Mouse (Mus musculus) intestine, embryonic 14.5 days (tissue): ENCODE results near the gene Tjp1. TPM values are rescaled to one million over a fixed set of nuclear protein-coding genes. Genes with fewer than 3 reads are reported as not detected.

Source experiments
- ATAC-seq: fragments of 200-750 bp; cut with Nextera tagmentation; replicated peaks from 2 replicates; pipeline ENCODE4 v1.8.0; 2017; ENCODE audit warnings: low read depth, moderate number of reproducible peaks, moderate TSS enrichment, moderate library complexity; ENCODE audit not compliant: low FRiP score, low TSS enrichment
- DNase-seq: peaks from one replicate; pipeline ENCODE4 v3.0.0-alpha.2; 2018; ENCODE audit warnings: low spot score
- H3K27ac ChIP-seq: fragments of 300-500 bp; sonication (generic); 2 replicates; pipeline ENCODE4 v1.5.1; 2014; ENCODE audit warnings: low read depth, mild to moderate bottlenecking, control low read depth
- H3K27me3 ChIP-seq: fragments of 300-500 bp; sonication (generic); replicated peaks from 2 replicates; pipeline ENCODE4 v1.6.1; 2014; ENCODE audit warnings: low read length, control low read depth; ENCODE audit not compliant: control insufficient read depth, insufficient read depth
- H3K36me3 ChIP-seq: fragments of 300-500 bp; sonication (generic); 2 replicates; pipeline ENCODE4 v1.6.1; 2014; ENCODE audit warnings: low read length, control low read depth; ENCODE audit not compliant: control insufficient read depth, insufficient read depth
- H3K4me1 ChIP-seq: fragments of 300-500 bp; sonication (generic); replicated peaks from 2 replicates; pipeline ENCODE4 v1.6.1; 2014; ENCODE audit warnings: low read length, control low read depth, mixed read lengths; ENCODE audit not compliant: control insufficient read depth, insufficient read depth
- H3K4me2 ChIP-seq: fragments of 300-500 bp; sonication (generic); 2 replicates; pipeline ENCODE4 v1.6.1; 2014; ENCODE audit warnings: low read length
- H3K4me3 ChIP-seq: fragments of 300-500 bp; sonication (generic); 2 replicates; pipeline ENCODE4 v1.5.1; 2014; ENCODE audit warnings: low read depth, low read length, control low read depth, mixed read lengths
- H3K9ac ChIP-seq: fragments of 300-500 bp; sonication (generic); 2 replicates; pipeline ENCODE4 v1.6.1; 2014; ENCODE audit warnings: mild to moderate bottlenecking, low read length
- H3K9me3 ChIP-seq: fragments of 300-500 bp; sonication (generic); 2 replicates; pipeline ENCODE4 v1.6.1; 2016; ENCODE audit warnings: low read length, control low read depth; ENCODE audit not compliant: control insufficient read depth
- WGBS: fragments of 180-500 bp; shearing (Covaris S2); extraction: QIAGEN DNeasy Blood & Tissue Kit; methylation state at CpG from one replicate; pipeline ENCODE4 v1.1.7; 2014; 5-methylcytosine and 5-hydroxymethylcytosine counted together
- polyA plus RNA-seq: library from polyadenylated mRNA; unstranded; fragments of >200 nt; fragmentation: Nextera tagmentation; extraction: Ambion mirVana; gene quantifications from 2 replicates; pipeline ENCODE4 v1.2.1, GENCODE M21; 2014

Gene Tjp1
- polyA plus RNA-seq, 1 experiment from 2014 or later = 15.9 TPM

- 53% methylated on average over 12 of the region's 12 CpGs for WGBS
- Histone ChIP-seq H3K4me3 (no peak overlapping the region), H3K27me3 (no peaks in the 10 kb centered on the region), H3K9ac (no peak overlapping the region), H3K27ac (no peak overlapping the region), H3K9me3 (no peaks in the 10 kb centered on the region), H3K36me3 (no peaks in the 10 kb centered on the region), H3K4me2 (no peak overlapping the region), H3K4me1 (no peaks in the 10 kb centered on the region)
- ATAC-seq = peak; percentile 87
- peak; percentile 82 for DNase-seq
Measured at GRCm38 (mm10) chr7:65497733-65498583, 29.6 kb downstream of the Tjp1 start.

- Histone ChIP-seq H3K4me1 (0 out of 2 replicates have a peak, but pooled peaks cover 8% of the 10 kb centered on the region), H3K27ac (no peak overlapping the region), H3K9me3 (no peaks in the 10 kb centered on the region), H3K27me3 (no peaks in the 10 kb centered on the region), H3K36me3 (no peaks in the 10 kb centered on the region), H3K4me2 (no peak overlapping the region), H3K4me3 (no peak overlapping the region), H3K9ac (no peak overlapping the region)
- WGBS = 80% methylated on average over 7 of the region's 7 CpGs
- DNase-seq (no peak), ATAC-seq (no peak)
Measured at GRCm38 (mm10) chr7:65490526-65490925, 37.1 kb downstream of the Tjp1 start.

GRCm38 (mm10) chr7:65489742-65490141 lies 37.8 kb downstream of the Tjp1 start:
- Histone ChIP-seq H3K27ac (no peak overlapping the region), H3K4me1 (0 out of 2 replicates have a peak, but pooled peaks cover 8% of the 10 kb centered on the region), H3K9ac (no peak overlapping the region), H3K36me3 (no peaks in the 10 kb centered on the region), H3K9me3 (no peaks in the 10 kb centered on the region), H3K27me3 (no peaks in the 10 kb centered on the region), H3K4me3 (no peak overlapping the region), H3K4me2 (no peak overlapping the region)
- no peak for DNase-seq
- WGBS = 74% methylated on average over 9 of the region's 9 CpGs
- ATAC-seq = no peak

DNA sequence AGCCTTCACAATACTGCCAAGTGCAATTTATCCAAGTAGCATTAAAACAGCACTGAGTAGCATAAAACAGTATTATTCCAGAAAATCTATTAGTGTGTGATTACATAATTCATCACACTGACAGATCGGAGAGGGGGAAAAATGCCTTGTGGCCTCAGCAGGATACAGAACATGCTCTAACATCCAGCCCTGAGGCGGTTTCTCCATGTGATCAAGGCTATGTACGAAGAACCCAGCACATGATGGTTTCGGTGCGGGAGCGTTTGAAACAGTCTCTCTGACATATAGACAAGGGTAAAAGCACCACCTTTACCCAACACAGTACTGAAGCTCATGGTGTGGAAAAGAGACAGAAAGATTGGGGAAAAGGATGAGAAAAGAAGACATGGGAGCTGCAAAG lies 38.4 kb downstream of the Tjp1 start:
- no peak for DNase-seq
- 91% methylated on average over 6 of the region's 6 CpGs for WGBS
- Histone ChIP-seq H3K27ac (no peak overlapping the region), H3K27me3 (no peaks in the 10 kb centered on the region), H3K4me1 (0 out of 2 replicates have a peak, but pooled peaks cover 8% of the 10 kb centered on the region), H3K36me3 (no peaks in the 10 kb centered on the region), H3K9ac (no peak overlapping the region), H3K4me3 (no peak overlapping the region), H3K4me2 (no peak overlapping the region), H3K9me3 (no peaks in the 10 kb centered on the region)
- no peak for ATAC-seq

GRCm38 (mm10) chr7:65486259-65486681 lies 41.3 kb downstream of the Tjp1 start:
- Histone ChIP-seq H3K4me3 (peak overlapping the region; percentile 8; the same call in 1 of the 2 replicates), H3K4me1 (peaks cover 11% of the 10 kb centered on the region; the same call in 1 of the 2 replicates), H3K36me3 (no peaks in the 10 kb centered on the region), H3K4me2 (peak overlapping the region; percentile 44), H3K27me3 (no peaks in the 10 kb centered on the region), H3K9me3 (no peaks in the 10 kb centered on the region), H3K27ac (peak overlapping the region; percentile 43; the same call in 1 of the 2 replicates), H3K9ac (0 out of 2 replicates have a peak overlapping the region, but pooled peaks have one; percentile 10)
- ATAC-seq (peak; percentile 66), DNase-seq (peak; percentile 77)
- 6% methylated on average over 13 of the region's 13 CpGs for WGBS

- DNase-seq = peak; percentile 66
- ATAC-seq = peak; percentile 68
- Histone ChIP-seq H3K4me2 (no peak overlapping the region), H3K36me3 (no peaks in the 10 kb centered on the region), H3K27me3 (no peaks in the 10 kb centered on the region), H3K9me3 (no peaks in the 10 kb centered on the region), H3K27ac (0 out of 2 replicates have a peak overlapping the region, but pooled peaks have one; percentile 16), H3K4me3 (no peak overlapping the region), H3K9ac (no peak overlapping the region), H3K4me1 (peaks cover 11% of the 10 kb centered on the region; the same call in 1 of the 2 replicates)
- WGBS = 38% methylated on average over 5 of the region's 5 CpGs
Measured at GRCm38 (mm10) chr7:65484170-65484778, 43.3 kb downstream of the Tjp1 start.

GRCm38 (mm10) chr7:65482216-65482615 lies 45.4 kb downstream of the Tjp1 start:
- Histone ChIP-seq H3K4me1 (peaks cover 11% of the 10 kb centered on the region; the same call in 1 of the 2 replicates), H3K4me2 (no peak overlapping the region), H3K9me3 (no peaks in the 10 kb centered on the region), H3K36me3 (no peaks in the 10 kb centered on the region), H3K9ac (no peak overlapping the region), H3K4me3 (no peak overlapping the region), H3K27ac (no peak overlapping the region), H3K27me3 (no peaks in the 10 kb centered on the region)
- DNase-seq = no peak
- no peak for ATAC-seq
- WGBS = 49% methylated on average over 2 of the region's 2 CpGs

- ATAC-seq (no peak), DNase-seq (no peak)
- Histone ChIP-seq H3K9me3 (no peaks in the 10 kb centered on the region), H3K27ac (no peak overlapping the region), H3K36me3 (no peaks in the 10 kb centered on the region), H3K9ac (no peak overlapping the region), H3K27me3 (no peaks in the 10 kb centered on the region), H3K4me3 (no peak overlapping the region), H3K4me1 (peaks cover 10% of the 10 kb centered on the region), H3K4me2 (no peak overlapping the region)
- WGBS = 66% methylated on average over 3 of the region's 3 CpGs
Measured at GRCm38 (mm10) chr7:65472048-65472447, 55.5 kb downstream of the Tjp1 start.
